Mouse (Mus musculus): ENCODE data around the gene Klk8.
A peak's percentile ranks its signal among the peaks of the same experiment; 100 is the strongest.

The Klk8 gene

DNA sequence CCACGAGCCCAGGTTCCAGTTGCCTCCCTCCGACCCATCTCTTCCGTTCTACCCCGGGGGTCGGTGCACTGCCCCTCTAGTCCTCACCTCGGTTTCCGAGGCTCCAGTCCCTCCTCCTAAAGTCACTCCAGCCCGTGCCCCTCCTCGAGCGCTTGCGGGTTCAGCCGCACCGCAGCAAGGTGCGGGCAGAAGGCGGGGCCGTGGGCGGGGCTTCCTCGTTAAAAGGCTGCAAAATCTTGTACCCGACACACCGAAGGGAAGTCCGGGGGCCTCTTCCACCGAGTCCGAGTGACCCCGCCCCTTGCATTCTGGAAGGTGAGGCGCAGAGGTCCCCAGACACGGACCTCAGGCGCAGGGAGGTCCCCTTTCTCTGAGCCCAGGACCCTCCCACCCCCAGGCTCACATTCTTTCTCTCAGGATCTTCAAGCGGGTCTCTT is at the start of gene Klk8:
Gene Klk8, plus strand, starts transcription at position 245 of the 437 bp plus-strand sequence.
- no peak for DNase-seq (ENCODE audit: low read depth, low spot score)

DNA sequence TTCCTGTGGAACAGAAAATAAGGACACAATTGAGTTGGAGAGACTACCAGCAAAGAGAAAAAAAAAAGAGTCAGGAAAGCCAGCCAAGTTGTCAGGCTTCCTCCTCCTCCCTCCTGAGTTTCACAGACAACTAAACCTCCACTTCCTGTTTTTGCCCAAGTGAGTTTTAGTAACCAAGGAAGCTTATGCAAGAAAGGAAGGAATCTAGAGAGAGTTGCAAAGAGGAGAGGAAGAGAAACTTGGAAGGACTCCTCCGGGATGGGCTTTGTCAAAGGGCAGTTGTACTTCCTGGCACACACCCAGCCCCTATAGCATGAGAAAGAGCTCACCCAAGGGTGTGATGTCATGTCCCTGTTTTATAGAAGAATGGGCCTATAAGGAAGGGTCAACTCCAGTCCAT is 49.6 kb upstream of the Klk8 start:
- peak; percentile 44 for DNase-seq (ENCODE audit: low read depth, low spot score)

GRCm38 (mm10) chr7:43752806-43753205 is 44.6 kb upstream of the Klk8 start:
- no peak for DNase-seq (ENCODE audit: low read depth, low spot score)

GRCm38 (mm10) chr7:43766484-43766883 is 30.9 kb upstream of the Klk8 start:
- DNase-seq (ENCODE audit: low read depth, low spot score): no peak

DNA sequence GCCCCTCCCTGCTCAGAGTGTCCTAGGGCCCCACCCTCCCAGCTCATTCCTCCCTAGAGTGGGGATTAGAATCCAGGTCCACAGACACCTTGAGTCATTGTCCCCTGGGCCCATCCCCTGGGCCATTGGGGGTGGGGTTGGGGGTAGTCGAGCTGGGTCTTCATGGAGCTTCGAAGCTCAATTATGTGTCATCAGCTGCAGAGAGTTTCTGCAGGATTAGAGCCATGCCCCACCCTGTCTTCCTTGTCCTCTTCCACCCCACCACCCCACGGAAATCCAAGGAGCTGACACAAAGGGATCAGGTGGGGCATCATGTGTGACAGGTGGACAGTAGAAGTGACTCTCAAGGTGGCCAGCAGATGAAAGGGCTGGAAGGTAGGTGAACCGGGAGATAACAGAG is 28.8 kb upstream of the Klk8 start, which contains the start of gene Klk12:
Gene Klk12, plus strand, starts transcription at position 301 of the 400 bp plus-strand sequence.
- no peak for DNase-seq (ENCODE audit: low read depth, low spot score)

GRCm38 (mm10) chr7:43769636-43770035 is 27.7 kb upstream of the Klk8 start:
- no peak for DNase-seq (ENCODE audit: low read depth, low spot score)

- DNase-seq (ENCODE audit: low read depth, low spot score): no peak
These were observed 26.7 kb upstream of the Klk8 start for GRCm38 (mm10) chr7:43770701-43771100.

DNA sequence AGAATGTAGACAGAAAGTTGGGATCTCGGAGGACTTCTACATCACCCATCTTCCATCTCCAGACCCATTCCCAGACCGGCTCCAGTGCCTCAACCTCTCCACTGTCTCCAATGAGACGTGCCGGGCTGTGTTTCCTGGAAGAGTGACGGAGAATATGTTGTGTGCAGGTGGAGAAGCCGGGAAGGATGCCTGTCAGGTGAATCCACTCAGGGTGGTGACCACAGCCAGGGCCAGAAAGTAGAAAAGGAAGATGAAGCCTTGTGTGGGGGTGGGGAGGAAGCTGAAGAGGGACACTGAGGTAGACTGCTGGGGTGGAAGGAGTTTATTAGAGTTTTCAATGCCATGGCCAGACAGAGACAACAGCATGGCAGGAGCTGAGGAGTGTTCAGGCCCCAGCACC is 25.5 kb upstream of the Klk8 start:
- no peak for DNase-seq (ENCODE audit: low read depth, low spot score)

- no peak for DNase-seq (ENCODE audit: low read depth, low spot score)
These were observed 24.5 kb upstream of the Klk8 start for GRCm38 (mm10) chr7:43772901-43773300.

- no peak for DNase-seq (ENCODE audit: low read depth, low spot score)
These were observed 23.0 kb upstream of the Klk8 start, which contains the start of gene Klk11 for GRCm38 (mm10) chr7:43774364-43774763. Gene Klk11, plus strand, starts transcription at chr7:43774604.

DNA sequence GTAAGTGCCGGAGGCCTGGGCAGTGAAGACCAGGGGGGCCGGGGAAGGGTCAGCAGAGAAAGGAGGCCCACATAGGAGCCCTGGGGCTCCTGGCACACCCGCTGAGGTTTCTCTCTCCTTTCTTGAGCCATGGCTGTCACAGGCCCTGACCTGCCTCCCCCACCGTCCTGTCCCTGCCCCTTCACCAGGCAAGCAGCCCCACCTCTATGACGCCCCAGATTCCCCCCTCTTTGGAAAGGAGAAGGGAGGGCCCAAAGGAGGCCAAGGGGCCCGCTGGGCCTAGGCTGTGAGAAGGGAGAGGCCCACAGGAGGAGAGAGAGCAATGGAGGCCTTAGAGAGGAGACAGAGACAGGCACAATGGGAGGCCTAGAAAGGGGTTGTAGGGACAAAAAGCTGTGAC is 22.6 kb upstream of the Klk8 start:
- DNase-seq (ENCODE audit: low read depth, low spot score): no peak

DNA sequence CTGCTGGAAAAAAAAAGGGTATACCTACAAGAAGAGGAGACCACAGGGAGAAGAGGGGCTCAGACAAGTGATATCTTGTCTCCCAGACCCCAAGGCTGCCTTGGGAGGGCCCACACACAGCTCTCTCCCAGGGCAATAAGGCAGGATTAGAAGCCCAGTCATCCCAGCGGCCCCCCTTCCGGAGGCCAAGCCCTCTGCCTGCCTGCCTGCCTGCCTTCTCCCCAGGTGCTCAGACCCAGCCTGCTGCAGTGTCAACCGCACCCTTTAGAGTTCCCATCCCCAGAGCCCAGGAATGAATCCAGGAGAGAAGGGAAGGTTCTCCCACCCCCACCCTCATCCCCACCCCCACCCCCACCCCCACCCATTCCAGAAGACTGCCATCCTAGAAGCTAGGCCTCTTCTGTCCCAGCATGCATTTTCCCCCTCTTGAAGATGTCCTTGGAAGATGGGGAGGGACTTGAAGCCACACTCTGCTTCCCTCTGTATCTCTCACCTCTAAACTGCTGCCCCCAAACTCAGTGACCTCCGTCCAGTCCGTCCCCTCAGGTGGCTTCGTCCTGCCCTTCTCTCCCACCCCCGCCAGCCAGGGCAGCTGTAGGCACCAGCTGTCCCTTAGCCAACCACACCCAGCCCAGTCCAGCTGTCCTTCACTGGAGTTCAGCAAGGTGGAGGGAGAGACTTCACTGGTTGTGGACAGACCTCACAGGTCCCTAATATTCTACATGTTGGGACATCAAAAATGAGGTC is 21.9 kb upstream of the Klk8 start:
- DNase-seq (ENCODE audit: low read depth, low spot score): no peak

DNA sequence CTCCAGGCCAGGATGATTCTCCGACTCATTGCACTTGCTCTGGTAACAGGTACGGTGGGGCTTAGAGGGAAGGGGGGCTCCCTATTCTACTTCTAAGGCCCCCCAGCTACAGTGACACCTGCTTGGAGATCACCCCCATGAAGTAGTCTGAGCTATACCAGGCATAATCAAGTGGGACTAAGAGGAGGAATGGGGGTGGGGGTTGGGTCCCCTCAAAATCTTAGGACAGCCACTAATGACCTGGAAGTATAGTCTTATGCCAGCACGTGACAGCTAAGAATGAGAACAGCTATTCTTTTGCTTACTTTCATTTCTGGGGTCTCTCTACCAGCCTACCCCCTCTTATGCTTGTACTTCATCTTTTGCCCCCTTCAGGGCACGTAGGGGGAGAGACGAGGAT is 20.9 kb upstream of the Klk8 start:
- no peak for DNase-seq (ENCODE audit: low read depth, low spot score)

- no peak for DNase-seq (ENCODE audit: low read depth, low spot score)
These were observed 20.0 kb upstream of the Klk8 start for GRCm38 (mm10) chr7:43777423-43777822.

GRCm38 (mm10) chr7:43778176-43778970 is 19.0 kb upstream of the Klk8 start:
- no peak for DNase-seq (ENCODE audit: low read depth, low spot score)

DNA sequence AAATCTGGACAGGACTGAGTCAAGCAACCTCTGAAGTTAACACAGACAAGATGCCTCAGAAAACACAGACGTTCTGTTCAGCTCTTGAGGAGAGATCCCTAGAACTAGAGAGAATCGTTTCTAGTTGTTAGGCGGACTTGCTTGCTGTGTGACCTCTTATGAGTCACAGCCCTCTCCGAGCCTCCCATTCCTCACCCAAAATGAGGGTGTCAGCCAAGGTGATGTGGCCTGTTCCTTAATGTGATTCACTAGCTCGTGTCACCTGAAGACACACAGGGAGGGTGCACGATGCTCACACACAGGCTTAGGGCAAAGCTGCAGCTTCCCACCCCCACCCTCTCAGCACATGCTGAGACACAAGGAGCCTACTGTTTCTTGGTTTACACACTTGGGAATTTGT is 17.1 kb upstream of the Klk8 start:
- DNase-seq (ENCODE audit: low read depth, low spot score): no peak

DNA sequence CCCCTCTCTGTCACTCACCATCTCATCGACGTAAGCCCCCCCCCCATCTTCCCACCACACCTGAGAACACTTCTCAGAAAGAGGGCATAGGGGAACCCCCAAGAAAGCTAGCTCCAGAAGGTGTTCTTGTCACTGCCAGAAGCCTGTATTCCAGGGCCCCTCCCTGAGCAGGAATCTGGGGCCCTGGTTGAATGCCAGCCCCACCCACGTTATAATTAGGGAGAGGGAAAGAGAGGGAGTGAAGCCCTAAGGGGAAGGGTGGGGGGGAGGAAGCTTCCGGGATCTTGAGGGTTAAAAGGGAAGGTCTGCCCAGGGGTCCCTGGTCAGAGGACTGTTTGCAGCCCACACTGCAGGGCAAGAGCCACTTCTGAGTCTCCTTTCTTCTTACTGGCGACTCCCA is 16.6 kb upstream of the Klk8 start, which contains the start of gene Klk10:
Gene Klk10, plus strand, starts transcription at position 290 of the 400 bp plus-strand sequence.
- DNase-seq (ENCODE audit: low read depth, low spot score): no peak

DNA sequence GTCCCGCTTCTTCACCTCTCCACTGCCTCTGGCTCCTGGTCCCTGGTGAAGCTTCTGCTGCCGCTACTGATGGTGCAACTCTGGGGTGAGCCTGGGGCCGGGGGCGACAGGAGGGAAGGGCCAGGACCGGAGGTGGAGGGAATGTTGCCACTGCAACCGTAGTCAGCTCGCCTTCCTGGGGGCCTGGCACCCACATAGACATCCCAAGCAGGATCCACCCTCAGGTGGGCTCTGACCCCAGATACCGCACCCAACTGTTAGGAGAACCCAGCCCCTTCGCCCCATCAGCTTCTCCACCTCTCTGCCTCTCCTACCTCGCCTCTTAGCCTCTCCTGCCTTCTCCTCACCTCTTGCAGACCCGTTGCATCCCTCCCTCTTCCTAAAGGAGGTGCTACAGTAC is 15.8 kb upstream of the Klk8 start:
- DNase-seq (ENCODE audit: low read depth, low spot score): no peak

GRCm38 (mm10) chr7:43782275-43783265 is 14.8 kb upstream of the Klk8 start:
- peak; percentile 14 for DNase-seq (ENCODE audit: low read depth, low spot score)

DNA sequence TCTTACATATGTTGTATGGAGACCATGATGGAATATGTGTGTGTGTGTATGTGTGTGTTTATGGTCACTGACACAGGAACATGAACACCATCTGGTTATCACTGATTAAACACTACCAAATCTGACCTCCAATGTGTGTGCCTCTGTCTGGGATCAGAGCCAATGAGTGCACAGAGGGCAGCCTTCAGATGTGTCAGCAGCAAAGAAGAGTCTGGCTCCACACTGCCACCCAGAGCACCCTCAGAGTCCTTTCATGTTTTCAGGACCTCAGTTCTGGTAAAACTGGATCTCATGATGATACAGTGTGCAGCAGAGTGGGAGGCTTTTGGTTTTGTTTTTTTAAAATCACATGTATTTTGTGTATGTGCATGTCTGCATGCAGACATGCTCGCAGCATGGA is 12.1 kb upstream of the Klk8 start:
- no peak for DNase-seq (ENCODE audit: low read depth, low spot score)

- DNase-seq (ENCODE audit: low read depth, low spot score): no peak
These were observed 9.3 kb upstream of the Klk8 start for GRCm38 (mm10) chr7:43788096-43788495.

DNA sequence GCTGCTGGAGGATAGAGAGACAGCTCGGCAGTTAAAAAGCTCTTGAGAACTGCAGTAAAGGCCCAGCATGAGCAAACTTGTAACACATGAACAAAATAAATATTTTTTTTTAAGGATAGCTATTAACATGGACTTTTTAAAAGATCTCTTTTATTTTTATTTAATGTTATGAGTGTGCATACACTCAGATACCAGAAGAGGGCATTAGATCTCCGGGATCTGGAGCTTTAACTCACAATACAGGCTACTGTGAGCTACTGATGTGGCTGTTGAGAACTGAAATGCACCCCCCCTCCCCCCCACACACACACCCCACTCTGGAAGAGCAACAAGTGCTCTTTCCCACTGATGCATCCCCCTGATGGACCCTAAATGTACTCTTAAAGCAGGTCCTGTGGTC is 8.1 kb upstream of the Klk8 start:
- DNase-seq (ENCODE audit: low read depth, low spot score): no peak
